Mouse (Mus musculus): ENCODE measurements around the gene P3h3. TPM values are rescaled to one million over a fixed set of nuclear protein-coding genes. Genes with fewer than 3 reads are reported as not detected.

The P3h3 gene
- polyA plus RNA-seq, 1 experiment from 2014 or later: 4.5 TPM

DNA sequence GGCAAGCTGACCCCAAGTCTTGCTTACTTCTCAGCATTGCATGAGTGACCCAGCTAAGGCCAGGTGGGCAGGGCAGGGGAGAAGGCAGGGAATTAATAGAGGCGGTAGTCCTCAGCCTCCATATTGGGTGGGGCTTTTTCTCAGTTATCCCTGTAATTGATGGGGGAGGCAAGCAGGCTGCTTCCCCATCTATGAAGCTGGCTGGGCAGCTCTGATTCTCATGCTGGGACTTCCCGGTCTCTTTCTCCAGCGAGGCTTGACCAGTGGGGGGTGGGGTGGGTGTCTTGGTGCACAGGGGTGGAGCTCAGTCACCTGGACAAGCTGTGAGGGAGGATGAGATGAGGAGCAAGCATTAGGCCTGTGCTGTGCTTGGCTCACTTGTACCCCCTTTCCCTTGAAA is 4.2 kb upstream of the P3h3 start:
- no peak for ATAC-seq
- 37% methylated on average over 3 of the region's 3 CpGs for WGBS

DNA sequence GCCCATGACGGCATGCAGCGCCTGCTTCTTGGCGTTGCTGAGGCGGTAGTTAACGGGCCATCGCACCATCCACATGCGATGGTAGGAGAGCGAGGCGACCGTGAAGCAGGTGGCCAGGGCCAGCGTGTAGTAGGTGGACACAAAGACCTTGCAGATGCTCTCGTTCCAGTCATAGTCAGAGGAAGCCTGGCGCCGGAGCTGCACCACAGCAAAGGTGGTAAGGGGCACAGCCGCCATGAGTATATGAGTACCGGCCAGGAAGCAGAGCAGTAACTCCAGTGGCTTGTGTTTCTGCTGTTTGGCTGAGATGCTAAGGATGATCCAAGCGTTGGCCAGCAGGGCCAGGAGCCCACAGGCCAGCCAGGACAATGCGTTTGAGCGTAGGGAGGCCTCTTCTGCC is 3.7 kb upstream of the P3h3 start:
- Histone ChIP-seq H3K27ac (ENCODE audit: low read depth, low read length) (no peak overlapping the region), H3K4me3 (ENCODE audit: low read depth, low read length) (no peak overlapping the region), H3K9me3 (ENCODE audit: control insufficient read depth) (no peaks in the 10 kb centered on the region), H3K4me2 (replicated peaks; ENCODE audit: low read depth) (no peak overlapping the region), H3K36me3 (ENCODE audit: control insufficient read depth, insufficient read depth) (no peaks in the 10 kb centered on the region), H3K4me1 (replicated peaks; ENCODE audit: control insufficient read depth, insufficient read depth, low read length) (peaks cover 4% of the 10 kb centered on the region; the same call in 1 of the 2 replicates), H3K27me3 (replicated peaks; ENCODE audit: control insufficient read depth, insufficient read depth, low read length) (peaks cover 50% of the 10 kb centered on the region), H3K9ac (ENCODE audit: low read depth, low read length) (no peak overlapping the region)
- TF ChIP-seq CTCF (IDR thresholded peaks at IDR 0.05; ENCODE audit: low read depth): no peak
- 83% methylated on average over 19 of the region's 19 CpGs for WGBS
- no peak for ATAC-seq

More for the DNA sequence above, 4.2 kb upstream of the P3h3 start:
- H3K27me3 ChIP-seq (replicated peaks; ENCODE audit: control insufficient read depth, insufficient read depth, low read length): peaks cover 45% of the 10 kb centered on the region
- no peak overlapping the region for H3K4me3 ChIP-seq (ENCODE audit: low read depth, low read length)
- no peaks in the 10 kb centered on the region for H3K9me3 ChIP-seq (ENCODE audit: control insufficient read depth)
- no peak overlapping the region for H3K9ac ChIP-seq (ENCODE audit: low read depth, low read length)
- no peak for TF ChIP-seq CTCF (IDR thresholded peaks at IDR 0.05; ENCODE audit: low read depth)
- no peak overlapping the region for H3K27ac ChIP-seq (ENCODE audit: low read depth, low read length)
- no peak overlapping the region for H3K4me2 ChIP-seq (replicated peaks; ENCODE audit: low read depth)
- no peaks in the 10 kb centered on the region for H3K36me3 ChIP-seq (ENCODE audit: control insufficient read depth, insufficient read depth)
- peaks cover 4% of the 10 kb centered on the region; the same call in 1 of the 2 replicates for H3K4me1 ChIP-seq (replicated peaks; ENCODE audit: control insufficient read depth, insufficient read depth, low read length)

DNA sequence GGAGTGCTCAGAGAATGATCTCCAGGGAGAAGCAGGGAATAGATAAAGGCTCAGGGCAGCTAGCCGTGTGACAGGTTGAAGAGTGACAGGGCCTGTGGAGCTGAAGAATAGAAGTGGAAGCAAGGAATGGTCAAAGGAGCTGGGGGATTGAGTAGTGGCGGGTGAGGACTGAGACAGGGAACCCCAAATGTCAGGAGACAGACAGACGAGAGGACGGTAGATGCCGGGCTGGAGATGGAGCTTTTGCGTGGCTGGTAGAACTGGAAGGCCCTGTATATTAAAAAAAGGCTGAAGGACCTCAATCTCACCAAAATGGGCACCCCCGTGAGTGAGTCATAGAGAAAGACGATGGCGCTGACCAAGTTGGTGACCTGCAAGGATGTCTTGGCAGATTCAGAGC is 3.0 kb upstream of the P3h3 start:
- H3K4me1 ChIP-seq (replicated peaks; ENCODE audit: control insufficient read depth, insufficient read depth, low read length): peaks cover 4% of the 10 kb centered on the region; the same call in 1 of the 2 replicates
- H3K27me3 ChIP-seq (replicated peaks; ENCODE audit: control insufficient read depth, insufficient read depth, low read length): peaks cover 56% of the 10 kb centered on the region
- TF ChIP-seq CTCF (IDR thresholded peaks at IDR 0.05; ENCODE audit: low read depth): no peak
- no peak overlapping the region for H3K4me3 ChIP-seq (ENCODE audit: low read depth, low read length)
- H3K9ac ChIP-seq (ENCODE audit: low read depth, low read length): no peak overlapping the region
- H3K36me3 ChIP-seq (ENCODE audit: control insufficient read depth, insufficient read depth): no peaks in the 10 kb centered on the region
- no peak for ATAC-seq
- H3K9me3 ChIP-seq (ENCODE audit: control insufficient read depth): no peaks in the 10 kb centered on the region
- H3K4me2 ChIP-seq (replicated peaks; ENCODE audit: low read depth): no peak overlapping the region
- WGBS: 88% methylated on average over 9 of the region's 9 CpGs
- H3K27ac ChIP-seq (ENCODE audit: low read depth, low read length): no peak overlapping the region

DNA sequence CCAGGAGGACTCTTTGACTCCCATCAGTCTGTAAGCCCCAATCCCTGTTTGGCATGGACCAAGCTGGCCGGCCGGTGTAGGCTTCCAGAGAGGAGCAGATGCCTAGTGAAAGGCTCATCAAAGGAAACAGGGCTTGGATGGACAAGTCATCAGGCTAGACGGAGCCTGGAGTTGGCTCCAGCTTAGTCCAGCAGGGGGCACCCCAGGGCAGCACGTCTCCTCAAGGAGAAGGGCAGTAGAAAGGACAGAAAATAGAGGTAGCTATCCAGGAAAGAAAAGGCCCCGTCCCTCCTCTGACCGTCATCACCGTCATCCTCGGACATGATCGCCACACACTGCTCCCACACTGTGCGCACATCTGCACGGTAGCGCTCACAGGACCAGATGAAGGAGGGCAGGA is 2.2 kb upstream of the P3h3 start:
- Histone ChIP-seq H3K27me3 (replicated peaks; ENCODE audit: control insufficient read depth, insufficient read depth, low read length) (peaks cover 59% of the 10 kb centered on the region), H3K4me1 (replicated peaks; ENCODE audit: control insufficient read depth, insufficient read depth, low read length) (peaks cover 4% of the 10 kb centered on the region; the same call in 1 of the 2 replicates), H3K4me2 (replicated peaks; ENCODE audit: low read depth) (no peak overlapping the region; the same call in 1 of the 2 replicates), H3K27ac (ENCODE audit: low read depth, low read length) (no peak overlapping the region), H3K9me3 (ENCODE audit: control insufficient read depth) (no peaks in the 10 kb centered on the region), H3K9ac (ENCODE audit: low read depth, low read length) (no peak overlapping the region), H3K4me3 (ENCODE audit: low read depth, low read length) (no peak overlapping the region), H3K36me3 (ENCODE audit: control insufficient read depth, insufficient read depth) (no peaks in the 10 kb centered on the region)
- 9% methylated on average over 12 of the region's 12 CpGs for WGBS
- peak; percentile 93 for TF ChIP-seq CTCF (IDR thresholded peaks at IDR 0.05; ENCODE audit: low read depth)
- no peak for ATAC-seq

DNA sequence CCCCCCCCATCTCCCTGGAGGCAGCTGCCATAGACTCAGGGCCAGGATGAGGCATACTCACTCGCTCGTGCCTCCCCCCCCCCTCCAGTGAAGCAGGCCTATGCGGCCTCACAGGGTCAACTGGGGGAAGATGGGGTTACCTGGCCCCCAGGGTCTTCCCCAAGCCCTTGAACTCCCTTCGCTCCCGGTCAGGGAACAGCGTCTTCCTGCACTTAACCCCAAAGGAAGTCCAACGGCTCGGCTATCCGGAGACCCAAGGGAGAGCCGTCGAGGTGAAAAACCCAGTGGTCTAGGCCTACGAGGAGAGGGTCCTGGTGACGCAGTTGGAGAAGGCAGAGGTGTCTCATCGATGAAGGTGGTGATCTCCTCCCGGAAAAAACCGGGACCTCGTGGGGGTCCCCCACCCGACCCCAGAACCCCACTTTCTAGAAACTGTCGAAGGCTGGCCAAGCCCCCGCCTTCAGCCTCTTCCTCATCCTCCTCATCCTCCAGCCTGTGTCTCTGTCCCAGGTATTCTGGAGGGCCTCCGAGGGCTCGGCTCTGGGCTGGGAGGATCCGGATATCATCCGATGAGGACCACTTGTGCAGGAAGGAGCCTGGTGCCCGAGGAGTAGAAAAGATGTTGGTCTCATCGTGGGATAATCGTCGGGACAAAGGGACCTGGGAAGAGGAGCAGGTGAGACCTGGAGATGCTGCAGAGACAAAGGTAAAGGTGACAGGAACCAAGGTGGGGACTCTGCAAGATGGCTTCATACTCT is 1.2 kb upstream of the P3h3 start:
- Histone ChIP-seq H3K27me3 (replicated peaks; ENCODE audit: control insufficient read depth, insufficient read depth, low read length) (peaks cover 59% of the 10 kb centered on the region), H3K4me1 (replicated peaks; ENCODE audit: control insufficient read depth, insufficient read depth, low read length) (peaks cover 4% of the 10 kb centered on the region; the same call in 1 of the 2 replicates), H3K9ac (ENCODE audit: low read depth, low read length) (no peak overlapping the region), H3K9me3 (ENCODE audit: control insufficient read depth) (no peaks in the 10 kb centered on the region), H3K36me3 (ENCODE audit: control insufficient read depth, insufficient read depth) (no peaks in the 10 kb centered on the region), H3K4me2 (replicated peaks; ENCODE audit: low read depth) (no peak overlapping the region), H3K4me3 (ENCODE audit: low read depth, low read length) (no peak overlapping the region), H3K27ac (ENCODE audit: low read depth, low read length) (no peak overlapping the region)
- WGBS: 79% methylated on average over 28 of the region's 28 CpGs
- TF ChIP-seq CTCF (IDR thresholded peaks at IDR 0.05; ENCODE audit: low read depth): no peak
- ATAC-seq: no peak

DNA sequence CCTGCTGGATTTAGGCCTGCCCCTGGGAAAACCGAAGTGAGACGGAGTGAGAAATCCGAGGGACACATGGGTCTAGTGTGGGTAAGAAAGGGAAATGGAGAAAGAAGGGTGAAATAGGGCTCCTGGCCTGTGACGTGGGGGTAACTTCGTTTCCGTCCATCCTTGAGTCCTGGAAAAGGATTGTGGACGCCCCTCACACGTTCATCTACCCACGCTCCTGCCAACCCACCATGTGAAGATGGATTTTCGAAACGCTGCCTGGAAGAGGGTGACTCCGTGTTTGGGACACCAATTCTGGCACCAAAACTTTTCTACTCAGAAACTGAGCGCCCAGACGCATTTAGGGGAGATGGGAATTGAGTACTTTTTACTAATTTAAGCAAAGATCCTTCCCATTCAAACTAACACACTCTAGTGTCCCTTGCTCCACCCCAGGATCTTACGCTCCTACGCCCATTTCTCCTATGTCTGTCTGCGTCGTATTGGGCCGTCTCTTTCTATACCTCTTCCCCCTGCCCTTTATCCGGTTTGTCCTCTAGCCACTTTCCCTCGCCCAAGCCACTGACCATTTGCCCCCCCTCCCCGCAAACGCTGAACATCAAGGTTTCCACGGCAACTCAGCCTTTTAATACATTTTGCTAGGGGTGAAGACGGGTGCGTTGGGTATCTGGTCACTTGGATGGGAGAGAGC is 433 bp upstream of the P3h3 start:
- Histone ChIP-seq H3K27ac (ENCODE audit: low read depth, low read length) (peak overlapping the region; percentile 77; the same call in 1 of the 2 replicates), H3K4me2 (replicated peaks; ENCODE audit: low read depth) (peak overlapping the region; percentile 98)

More for the DNA sequence above, 433 bp upstream of the P3h3 start:
- H3K4me1 ChIP-seq (replicated peaks; ENCODE audit: control insufficient read depth, insufficient read depth, low read length): no peaks in the 10 kb centered on the region
- TF ChIP-seq CTCF (IDR thresholded peaks at IDR 0.05; ENCODE audit: low read depth): no peak
- H3K27me3 ChIP-seq (replicated peaks; ENCODE audit: control insufficient read depth, insufficient read depth, low read length): peaks cover 55% of the 10 kb centered on the region
- H3K4me3 ChIP-seq (ENCODE audit: low read depth, low read length): peak overlapping the region; percentile 70; the same call in 1 of the 2 replicates
- 37% methylated on average over 26 of the region's 26 CpGs for WGBS
- H3K9ac ChIP-seq (ENCODE audit: low read depth, low read length): no peak overlapping the region
- no peaks in the 10 kb centered on the region for H3K36me3 ChIP-seq (ENCODE audit: control insufficient read depth, insufficient read depth)
- H3K9me3 ChIP-seq (ENCODE audit: control insufficient read depth): no peaks in the 10 kb centered on the region
- no peak for ATAC-seq

Measured in intestine, postnatal 0 days (tissue).